Mouse (Mus musculus): ENCODE measurements around the gene H2al1n. TPM values are rescaled to one million over a fixed set of nuclear protein-coding genes. Genes with fewer than 3 reads are reported as not detected.
"Not testable (repeated sequence)": the region's sequence is repeated elsewhere in the genome, so short reads cannot be mapped to it uniquely, and the experiment has no call there.

H2al1n gene
- not detected in 2 replicates for polyA plus RNA-seq (2014; fragmentation: Nextera tagmentation; extraction: Ambion mirVana)

DNA sequence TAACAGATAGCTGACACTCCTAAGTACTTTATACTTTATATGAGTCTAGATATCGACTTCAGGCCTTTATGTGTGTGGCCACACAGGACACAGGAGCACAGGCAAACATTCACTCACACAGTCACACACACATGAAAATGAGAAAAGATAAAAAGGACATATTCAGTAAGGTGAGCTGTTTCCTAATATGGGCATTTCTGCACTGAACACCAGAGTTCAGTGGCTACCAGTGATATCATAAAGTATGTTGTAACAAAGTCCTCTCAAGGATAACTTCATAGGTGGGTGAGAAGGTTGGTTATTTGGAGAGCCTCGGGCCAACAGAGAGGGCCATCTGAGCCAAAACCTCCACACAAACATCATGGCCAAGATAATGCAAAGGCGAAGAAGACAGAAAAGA is at the start of gene H2al1n:
Gene H2al1n (plus strand): TSS at position 301 of the 400 bp plus-strand sequence.
- not testable (repeated sequence) for DNase-seq (ENCODE audit: low spot score, missing footprints); H3K36me3 ChIP-seq (ENCODE audit: control insufficient read depth, insufficient read depth, low read length); H3K4me1 ChIP-seq (ENCODE audit: control insufficient read depth, insufficient read depth, low read length); H3K27ac ChIP-seq (ENCODE audit: low read depth, low read length); H3K4me3 ChIP-seq (ENCODE audit: low read depth, low read length); ATAC-seq (ENCODE audit: low FRiP score); H3K27me3 ChIP-seq (ENCODE audit: control insufficient read depth, insufficient read depth, low read length); H3K9me3 ChIP-seq (ENCODE audit: control insufficient read depth, low read length); H3K4me2 ChIP-seq; H3K9ac ChIP-seq (ENCODE audit: low read length)
- WGBS: 85% methylated on average over 3 of the region's 3 CpGs

DNA sequence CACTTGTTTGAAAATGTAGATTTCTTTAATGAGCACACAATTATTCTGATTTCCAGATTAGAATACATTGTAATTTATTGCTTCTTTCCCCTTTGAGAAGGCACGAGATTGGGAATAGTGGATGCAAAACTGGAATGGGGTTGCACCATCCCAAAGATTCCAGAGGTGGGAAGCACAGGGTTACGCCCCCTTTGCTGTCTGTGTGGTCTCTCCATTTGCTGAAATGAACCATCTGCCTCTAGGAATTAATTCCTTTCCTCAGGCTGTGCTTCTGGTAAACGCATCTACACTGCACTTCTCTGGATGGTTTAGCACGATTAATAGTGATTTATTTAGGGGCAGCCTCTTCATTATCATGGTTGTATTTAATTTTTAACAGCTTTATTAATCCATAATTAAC is 11.7 kb upstream of the H2al1n start:
- WGBS: 78% methylated on average over 4 of the region's 4 CpGs
- no peak for DNase-seq (ENCODE audit: low spot score, missing footprints)
- no peaks in the 10 kb centered on the region for H3K36me3 ChIP-seq (ENCODE audit: control insufficient read depth, insufficient read depth, low read length)

DNA sequence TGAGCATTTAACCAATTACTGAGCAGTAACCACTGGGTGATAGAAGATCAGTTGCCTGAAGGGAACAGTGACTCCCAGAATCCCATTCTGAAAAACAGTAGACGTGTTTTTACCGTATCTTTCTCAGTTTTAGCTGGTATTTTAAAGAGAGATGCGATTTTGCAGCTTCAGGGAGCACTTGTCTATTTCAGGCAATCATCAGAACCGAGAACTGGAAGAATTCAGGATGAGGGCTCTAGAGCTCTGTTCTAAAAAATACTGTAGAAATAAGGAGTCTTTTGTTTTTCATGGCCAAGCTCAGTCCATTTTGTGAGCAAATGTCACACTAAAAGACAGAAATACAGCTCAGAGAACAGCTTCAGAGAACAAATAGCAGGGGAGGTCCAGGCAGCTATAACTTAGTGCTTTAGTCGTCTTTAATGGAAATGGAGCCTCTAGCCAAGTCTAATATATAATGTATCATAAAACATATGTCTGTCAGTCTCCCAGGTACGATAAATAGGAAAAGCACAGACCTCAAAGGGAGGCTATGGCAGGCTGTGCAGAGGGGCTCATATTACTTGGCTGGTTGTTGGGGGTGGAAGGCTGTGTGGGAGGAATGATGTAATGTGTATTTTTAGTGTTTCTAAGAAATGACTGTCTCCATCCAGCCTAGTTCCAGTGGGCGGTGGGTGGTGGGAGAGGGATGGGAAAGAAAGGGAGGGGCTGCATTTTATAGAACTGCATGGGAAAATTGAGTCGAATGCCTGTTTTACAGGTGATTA is 4.7 kb upstream of the H2al1n start:
- no peaks in the 10 kb centered on the region for H3K4me1 ChIP-seq (ENCODE audit: control insufficient read depth, insufficient read depth, low read length)
- no peak overlapping the region for H3K4me3 ChIP-seq (ENCODE audit: low read depth, low read length)
- DNase-seq (ENCODE audit: low spot score, missing footprints): no peak
- H3K27ac ChIP-seq (ENCODE audit: low read depth, low read length): no peak overlapping the region
- H3K9ac ChIP-seq (ENCODE audit: low read length): no peak overlapping the region
- H3K9me3 ChIP-seq (ENCODE audit: control insufficient read depth, low read length): no peaks in the 10 kb centered on the region
- ATAC-seq (ENCODE audit: low FRiP score): no peak
- H3K4me2 ChIP-seq: no peak overlapping the region
- WGBS: 80% methylated on average over 8 of the region's 8 CpGs
- H3K36me3 ChIP-seq (ENCODE audit: control insufficient read depth, insufficient read depth, low read length): no peaks in the 10 kb centered on the region
- H3K27me3 ChIP-seq (ENCODE audit: control insufficient read depth, insufficient read depth, low read length): no peaks in the 10 kb centered on the region

More for the DNA sequence above, 11.7 kb upstream of the H2al1n start:
- H3K9me3 ChIP-seq (ENCODE audit: control insufficient read depth, low read length): no peaks in the 10 kb centered on the region
- H3K27ac ChIP-seq (ENCODE audit: low read depth, low read length): no peak overlapping the region
- no peak overlapping the region for H3K9ac ChIP-seq (ENCODE audit: low read length)
- H3K4me2 ChIP-seq: no peak overlapping the region
- no peaks in the 10 kb centered on the region for H3K4me1 ChIP-seq (ENCODE audit: control insufficient read depth, insufficient read depth, low read length)
- H3K4me3 ChIP-seq (ENCODE audit: low read depth, low read length): no peak overlapping the region
- ATAC-seq (ENCODE audit: low FRiP score): no peak
- H3K27me3 ChIP-seq (ENCODE audit: control insufficient read depth, insufficient read depth, low read length): no peaks in the 10 kb centered on the region

DNA sequence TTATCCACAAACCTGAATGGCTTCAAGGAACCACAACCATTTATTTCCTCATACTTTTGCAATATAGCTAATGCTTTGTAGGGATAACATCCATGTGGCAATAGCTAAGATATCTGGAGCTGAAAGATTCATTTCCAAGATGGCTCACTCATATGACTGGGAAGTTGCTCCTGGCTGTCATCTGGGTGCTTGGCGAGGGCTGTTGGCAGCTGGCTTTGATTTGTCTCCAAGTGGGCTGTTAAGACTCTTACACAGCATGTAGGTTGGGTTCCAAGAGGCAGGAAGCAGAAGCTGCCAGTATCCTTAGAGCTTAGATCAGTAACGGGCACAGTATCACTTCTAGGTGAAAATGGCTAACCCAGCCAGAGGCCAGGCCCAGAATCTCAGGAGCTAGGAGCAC is 18.3 kb downstream of the H2al1n start:
- no peaks in the 10 kb centered on the region for H3K27me3 ChIP-seq (ENCODE audit: control insufficient read depth, insufficient read depth, low read length)
- no peak overlapping the region for H3K27ac ChIP-seq (ENCODE audit: low read depth, low read length)
- no peak overlapping the region for H3K4me2 ChIP-seq
- 82% methylated on average over 2 of the region's 2 CpGs for WGBS
- no peaks in the 10 kb centered on the region for H3K9me3 ChIP-seq (ENCODE audit: control insufficient read depth, low read length)
- no peak overlapping the region for H3K4me3 ChIP-seq (ENCODE audit: low read depth, low read length)
- H3K36me3 ChIP-seq (ENCODE audit: control insufficient read depth, insufficient read depth, low read length): no peaks in the 10 kb centered on the region
- ATAC-seq (ENCODE audit: low FRiP score) (no peak), DNase-seq (ENCODE audit: low spot score, missing footprints) (no peak)
- H3K9ac ChIP-seq (ENCODE audit: low read length): no peak overlapping the region
- no peaks in the 10 kb centered on the region for H3K4me1 ChIP-seq (ENCODE audit: control insufficient read depth, insufficient read depth, low read length)

DNA sequence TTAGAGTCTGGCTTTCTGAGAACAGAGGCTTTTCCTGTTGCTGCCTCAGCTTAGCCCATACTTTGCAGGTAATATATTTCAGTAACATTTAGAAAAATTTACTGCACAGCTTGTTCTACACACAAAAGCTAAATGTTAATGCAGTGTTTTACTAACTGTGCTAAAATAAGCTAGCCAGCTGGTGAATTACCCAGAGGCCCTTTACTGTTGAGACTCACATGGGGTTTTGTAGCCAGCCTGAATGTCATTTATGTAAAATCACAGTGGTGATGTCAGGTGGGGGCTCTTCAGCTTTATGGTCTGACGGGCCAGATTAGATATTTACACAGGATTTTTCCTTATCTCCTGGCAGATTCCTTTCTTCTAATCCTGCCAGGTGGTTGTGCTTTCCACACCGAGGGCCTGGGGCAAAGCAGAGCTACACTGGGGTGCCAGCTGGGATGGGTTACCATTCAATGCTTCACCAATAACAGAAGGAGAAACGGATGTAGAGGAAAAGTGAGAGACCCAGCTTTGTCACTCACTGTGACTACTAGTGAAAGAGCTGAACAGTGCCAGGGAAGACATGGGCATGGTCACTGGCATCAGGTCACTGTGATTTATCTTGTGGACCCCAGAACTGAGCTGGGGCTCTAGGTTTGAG is 48.8 kb downstream of the H2al1n start:
- ATAC-seq (ENCODE audit: low FRiP score): no peak
- Histone ChIP-seq H3K4me3 (ENCODE audit: low read depth, low read length) (no peak overlapping the region), H3K4me1 (ENCODE audit: control insufficient read depth, insufficient read depth, low read length) (no peaks in the 10 kb centered on the region), H3K9ac (ENCODE audit: low read length) (no peak overlapping the region), H3K9me3 (ENCODE audit: control insufficient read depth, low read length) (no peaks in the 10 kb centered on the region), H3K4me2 (no peak overlapping the region), H3K36me3 (ENCODE audit: control insufficient read depth, insufficient read depth, low read length) (no peaks in the 10 kb centered on the region), H3K27me3 (ENCODE audit: control insufficient read depth, insufficient read depth, low read length) (no peaks in the 10 kb centered on the region), H3K27ac (ENCODE audit: low read depth, low read length) (no peak overlapping the region)
- 76% methylated on average over 3 of the region's 3 CpGs for WGBS
- no peak for DNase-seq (ENCODE audit: low spot score, missing footprints)
